Mouse (Mus musculus): ENCODE measurements around the gene Exoc6. TPM values are rescaled to one million over a fixed set of nuclear protein-coding genes. Genes with fewer than 3 reads are reported as not detected.
A peak's percentile ranks its signal among the peaks of the same experiment; 100 is the strongest.
"Not testable (repeated sequence)": the region's sequence is repeated elsewhere in the genome, so short reads cannot be mapped to it uniquely, and the experiment has no call there.

Exoc6 gene
- polyA plus RNA-seq, 1 experiment from 2014 or later: 12.6 TPM

DNA sequence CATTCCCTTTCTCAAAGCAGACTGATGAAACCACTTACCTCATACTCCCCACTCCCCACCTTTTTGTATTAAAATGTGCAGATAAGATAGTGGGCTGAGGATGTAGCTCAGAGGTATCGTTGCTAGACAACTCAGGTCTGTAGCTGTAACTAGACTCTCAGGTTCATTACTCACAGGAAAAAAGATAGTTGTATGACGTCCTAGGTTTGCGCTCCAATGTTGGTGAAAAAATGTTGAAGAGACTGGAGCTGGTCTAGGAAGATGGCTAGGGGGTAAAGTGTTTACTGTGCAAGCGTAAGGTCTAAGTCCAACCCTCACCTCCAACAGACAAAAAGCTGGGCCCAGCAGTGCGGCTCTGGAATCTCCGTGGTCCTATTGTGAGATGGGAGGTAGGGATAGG, 4.5 kb upstream of the Exoc6 start:
- ATAC-seq (ENCODE audit: insufficient read depth, low FRiP score, low TSS enrichment): no peak
- no peak for DNase-seq (ENCODE audit: low spot score)
- Histone ChIP-seq H3K4me3 (ENCODE audit: low read depth, low read length) (no peak overlapping the region), H3K27me3 (ENCODE audit: control insufficient read depth, insufficient read depth, low read length) (no peaks in the 10 kb centered on the region), H3K36me3 (ENCODE audit: control insufficient read depth, insufficient read depth, low read length) (no peaks in the 10 kb centered on the region), H3K4me1 (ENCODE audit: control insufficient read depth, insufficient read depth, low read length) (no peaks in the 10 kb centered on the region), H3K27ac (ENCODE audit: low read depth, low read length) (no peak overlapping the region), H3K9ac (ENCODE audit: low read length) (no peak overlapping the region), H3K9me3 (ENCODE audit: control insufficient read depth, low read length) (no peaks in the 10 kb centered on the region), H3K4me2 (ENCODE audit: low read depth) (no peak overlapping the region)
- WGBS: 90% methylated on average over 6 of the region's 6 CpGs

DNA sequence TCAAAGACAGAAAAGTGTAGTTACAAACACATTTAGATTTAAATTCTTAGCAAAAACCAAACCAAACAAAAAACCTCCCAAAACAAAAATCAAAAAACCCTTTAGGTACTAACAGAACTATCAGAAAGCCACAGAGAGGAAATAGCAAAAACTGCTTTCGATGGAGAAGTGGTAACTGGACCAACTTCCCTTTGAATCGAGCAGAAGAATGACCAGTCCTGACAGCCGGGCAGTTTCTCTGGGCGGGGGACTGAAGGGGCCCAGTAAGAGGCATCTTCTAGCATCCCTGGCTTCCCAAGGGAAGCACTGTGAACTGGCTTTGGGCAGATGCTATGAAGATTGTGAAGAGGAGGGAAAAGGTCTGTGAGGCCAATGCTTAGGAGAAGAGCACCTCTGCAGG, 3.4 kb upstream of the Exoc6 start:
- Histone ChIP-seq H3K27ac (ENCODE audit: low read depth, low read length) (no peak overlapping the region), H3K9ac (ENCODE audit: low read length) (no peak overlapping the region), H3K27me3 (ENCODE audit: control insufficient read depth, insufficient read depth, low read length) (no peaks in the 10 kb centered on the region), H3K9me3 (ENCODE audit: control insufficient read depth, low read length) (no peaks in the 10 kb centered on the region), H3K4me3 (ENCODE audit: low read depth, low read length) (no peak overlapping the region), H3K36me3 (ENCODE audit: control insufficient read depth, insufficient read depth, low read length) (no peaks in the 10 kb centered on the region), H3K4me2 (ENCODE audit: low read depth) (no peak overlapping the region), H3K4me1 (ENCODE audit: control insufficient read depth, insufficient read depth, low read length) (no peaks in the 10 kb centered on the region)
- ATAC-seq (ENCODE audit: insufficient read depth, low FRiP score, low TSS enrichment) (no peak), DNase-seq (ENCODE audit: low spot score) (no peak)
- WGBS: 78% methylated on average over 4 of the region's 4 CpGs

DNA sequence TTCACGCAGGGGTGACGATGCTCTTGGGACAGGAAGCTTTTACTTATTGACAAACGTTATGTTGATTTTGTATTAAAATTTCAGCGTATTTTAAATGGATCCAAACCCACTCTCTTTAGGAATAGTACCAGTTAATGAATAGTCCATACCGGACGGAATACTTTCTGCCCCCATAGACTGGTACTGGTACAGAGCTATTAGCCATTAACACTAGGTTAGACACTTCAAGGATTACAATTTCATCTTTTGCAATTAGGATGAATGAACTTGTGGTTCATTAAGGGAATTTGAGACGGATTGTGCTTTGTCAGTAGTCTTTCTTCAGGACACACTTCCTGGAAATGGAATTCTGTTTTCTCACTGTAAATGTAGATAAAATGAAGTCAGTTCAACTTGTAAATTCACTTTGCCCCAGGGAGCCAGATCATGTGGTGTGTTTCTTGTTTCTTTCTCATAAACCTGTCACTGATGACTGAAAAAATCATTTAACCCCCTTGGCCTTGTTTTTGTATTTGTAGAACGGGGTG, 885 bp downstream of the Exoc6 start:
- H3K36me3 ChIP-seq (ENCODE audit: control insufficient read depth, insufficient read depth, low read length): no peaks in the 10 kb centered on the region
- peak overlapping the region; percentile 85 for H3K4me2 ChIP-seq (ENCODE audit: low read depth)
- DNase-seq (ENCODE audit: low spot score) (no peak), ATAC-seq (ENCODE audit: insufficient read depth, low FRiP score, low TSS enrichment) (no peak)
- H3K9me3 ChIP-seq (ENCODE audit: control insufficient read depth, low read length): no peaks in the 10 kb centered on the region
- H3K9ac ChIP-seq (ENCODE audit: low read length): no peak overlapping the region
- H3K27ac ChIP-seq (ENCODE audit: low read depth, low read length): no peak overlapping the region
- no peaks in the 10 kb centered on the region for H3K4me1 ChIP-seq (ENCODE audit: control insufficient read depth, insufficient read depth, low read length)
- WGBS: 15% methylated on average over 8 of the region's 8 CpGs
- H3K4me3 ChIP-seq (ENCODE audit: low read depth, low read length): peak overlapping the region; percentile 69
- no peaks in the 10 kb centered on the region for H3K27me3 ChIP-seq (ENCODE audit: control insufficient read depth, insufficient read depth, low read length)

DNA sequence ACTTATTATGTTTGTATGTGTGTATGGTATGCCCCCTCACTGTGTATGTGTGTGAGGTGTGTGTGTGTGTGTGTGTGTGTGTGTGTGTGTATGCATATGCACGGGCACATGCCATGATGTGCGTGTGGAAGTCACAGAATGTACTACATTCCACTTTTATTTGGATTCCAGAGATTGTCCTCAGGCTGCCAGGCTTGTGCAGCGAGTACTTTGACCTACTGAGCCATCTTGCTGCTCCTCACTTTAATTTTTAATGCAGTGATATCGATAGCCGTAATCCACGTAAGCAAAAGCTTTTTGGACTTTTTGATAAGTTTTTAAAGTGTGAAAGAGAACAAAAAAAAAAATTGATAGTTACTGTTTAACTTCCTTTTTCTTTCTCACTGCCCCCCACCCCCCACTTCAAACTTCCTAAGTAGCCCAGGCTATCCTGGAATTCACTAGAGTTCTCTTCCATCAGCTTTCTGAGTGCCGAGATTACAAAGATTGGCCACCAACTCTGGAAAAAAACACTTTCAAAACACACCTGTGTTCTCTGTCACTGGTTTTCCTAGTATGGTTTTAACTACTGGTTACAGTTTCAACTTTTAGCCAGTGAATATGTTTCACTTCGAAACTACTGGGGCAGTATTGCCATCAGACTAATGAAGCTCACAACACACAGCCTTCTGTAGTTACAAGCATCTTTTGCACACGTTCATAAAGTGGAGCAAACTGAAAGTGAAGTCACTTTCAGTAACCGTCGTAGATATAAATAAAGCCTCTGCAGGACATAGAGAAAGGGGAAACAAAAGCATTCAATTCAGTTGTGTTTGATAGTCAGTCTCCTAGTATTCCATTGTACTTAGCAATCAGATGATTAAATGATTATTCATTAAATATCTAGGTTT, 3.4 kb downstream of the Exoc6 start:
- H3K9ac ChIP-seq (ENCODE audit: low read length): no peak overlapping the region
- H3K4me3 ChIP-seq (ENCODE audit: low read depth, low read length): no peak overlapping the region
- no peaks in the 10 kb centered on the region for H3K36me3 ChIP-seq (ENCODE audit: control insufficient read depth, insufficient read depth, low read length)
- 88% methylated on average over 11 of the region's 11 CpGs for WGBS
- no peak overlapping the region for H3K4me2 ChIP-seq (ENCODE audit: low read depth)
- ATAC-seq (ENCODE audit: insufficient read depth, low FRiP score, low TSS enrichment) (no peak), DNase-seq (ENCODE audit: low spot score) (no peak)
- H3K4me1 ChIP-seq (ENCODE audit: control insufficient read depth, insufficient read depth, low read length): no peaks in the 10 kb centered on the region
- no peak overlapping the region for H3K27ac ChIP-seq (ENCODE audit: low read depth, low read length)
- no peaks in the 10 kb centered on the region for H3K27me3 ChIP-seq (ENCODE audit: control insufficient read depth, insufficient read depth, low read length)
- H3K9me3 ChIP-seq (ENCODE audit: control insufficient read depth, low read length): no peaks in the 10 kb centered on the region

DNA sequence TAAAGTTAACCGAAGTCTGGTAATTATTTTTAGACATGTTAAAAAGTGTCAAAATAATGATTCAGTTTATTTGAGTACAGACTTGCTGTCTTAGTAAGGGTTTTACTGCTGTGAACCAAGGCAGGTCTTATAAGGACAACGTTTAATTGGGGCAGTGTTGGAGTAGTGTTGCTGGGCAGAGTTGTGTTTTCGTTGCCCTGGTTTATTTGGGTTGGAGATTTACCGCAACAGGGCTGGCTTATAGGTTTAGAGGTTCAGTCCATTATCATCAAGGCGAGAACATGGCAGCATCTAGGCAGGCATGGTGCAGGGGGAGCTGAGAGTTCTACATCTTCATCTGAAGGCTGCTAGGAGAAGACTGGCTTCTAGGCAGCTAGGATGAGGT, 4.0 kb downstream of the Exoc6 start:
- not testable (repeated sequence) for ATAC-seq (ENCODE audit: insufficient read depth, low FRiP score, low TSS enrichment); H3K36me3 ChIP-seq (ENCODE audit: control insufficient read depth, insufficient read depth, low read length)
- 91% methylated on average over 5 of the region's 5 CpGs for WGBS

DNA sequence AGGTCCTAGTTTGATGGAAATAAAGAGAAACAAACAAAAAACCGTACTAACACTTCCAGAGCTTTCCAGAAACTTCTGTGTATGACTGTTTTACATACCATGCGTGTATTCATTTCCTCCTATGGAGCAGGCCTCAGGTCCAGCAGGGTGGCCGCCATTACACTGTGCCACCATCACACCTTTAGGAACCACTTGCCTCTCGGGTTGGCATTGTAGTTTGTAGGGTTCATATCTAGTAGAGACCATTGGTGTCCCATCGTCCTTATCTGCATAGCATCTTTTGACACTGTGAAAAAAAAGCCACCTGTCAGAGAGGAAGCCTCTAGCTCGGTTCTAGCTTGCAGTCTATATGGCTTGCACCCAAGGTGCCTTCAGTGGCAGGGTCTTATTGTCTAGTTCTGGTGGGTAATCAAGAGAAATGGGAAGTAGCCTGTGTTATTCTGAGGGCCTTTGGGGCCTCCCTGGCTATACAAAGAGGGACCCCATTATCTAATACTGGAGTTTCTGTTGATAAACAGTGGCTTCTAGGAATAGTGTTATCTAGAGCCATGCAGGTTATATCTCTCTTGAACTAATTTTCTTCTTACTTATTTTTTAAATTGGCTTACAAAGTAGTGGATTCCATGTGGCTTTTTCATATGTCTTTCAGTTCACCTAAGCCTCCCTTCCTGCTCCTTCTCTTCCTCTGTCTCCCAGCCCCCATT, 5.8 kb downstream of the Exoc6 start:
- no peak overlapping the region for H3K4me3 ChIP-seq (ENCODE audit: low read depth, low read length)
- 91% methylated on average over 6 of the region's 6 CpGs for WGBS
- no peak overlapping the region for H3K9ac ChIP-seq (ENCODE audit: low read length)
- DNase-seq (ENCODE audit: low spot score) (no peak), ATAC-seq (ENCODE audit: insufficient read depth, low FRiP score, low TSS enrichment) (no peak)
- no peaks in the 10 kb centered on the region for H3K9me3 ChIP-seq (ENCODE audit: control insufficient read depth, low read length)
- H3K27me3 ChIP-seq (ENCODE audit: control insufficient read depth, insufficient read depth, low read length): no peaks in the 10 kb centered on the region
- no peaks in the 10 kb centered on the region for H3K36me3 ChIP-seq (ENCODE audit: control insufficient read depth, insufficient read depth, low read length)
- no peak overlapping the region for H3K27ac ChIP-seq (ENCODE audit: low read depth, low read length)
- no peak overlapping the region for H3K4me2 ChIP-seq (ENCODE audit: low read depth)
- no peaks in the 10 kb centered on the region for H3K4me1 ChIP-seq (ENCODE audit: control insufficient read depth, insufficient read depth, low read length)

More for the DNA sequence above, 4.0 kb downstream of the Exoc6 start:
- not testable (repeated sequence) for H3K4me1 ChIP-seq (ENCODE audit: control insufficient read depth, insufficient read depth, low read length); H3K9ac ChIP-seq (ENCODE audit: low read length); DNase-seq (ENCODE audit: low spot score); H3K9me3 ChIP-seq (ENCODE audit: control insufficient read depth, low read length); H3K4me2 ChIP-seq (ENCODE audit: low read depth); H3K4me3 ChIP-seq (ENCODE audit: low read depth, low read length); H3K27me3 ChIP-seq (ENCODE audit: control insufficient read depth, insufficient read depth, low read length); H3K27ac ChIP-seq (ENCODE audit: low read depth, low read length)

DNA sequence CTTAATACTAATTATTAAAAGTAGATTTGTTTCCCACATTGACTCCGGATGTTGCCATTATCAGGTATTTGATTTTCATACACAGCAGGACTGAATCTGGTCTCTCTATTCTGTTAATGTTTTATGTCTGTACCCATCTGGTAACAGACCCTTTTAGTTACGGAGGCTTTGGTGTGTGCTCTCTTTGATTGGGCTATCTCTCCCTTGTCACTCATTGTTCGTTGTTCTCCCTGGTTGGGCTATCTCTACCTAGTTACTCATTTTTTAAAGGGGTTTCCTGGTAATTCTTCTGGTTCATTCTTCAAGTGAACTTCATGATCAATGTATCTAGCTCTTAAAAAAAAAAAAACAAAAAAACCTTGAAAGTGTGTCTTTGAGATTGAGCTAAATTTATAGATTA, 7.7 kb downstream of the Exoc6 start:
- Histone ChIP-seq H3K9ac (ENCODE audit: low read length) (no peak overlapping the region), H3K4me3 (ENCODE audit: low read depth, low read length) (no peak overlapping the region), H3K27ac (ENCODE audit: low read depth, low read length) (no peak overlapping the region), H3K36me3 (ENCODE audit: control insufficient read depth, insufficient read depth, low read length) (no peaks in the 10 kb centered on the region), H3K27me3 (ENCODE audit: control insufficient read depth, insufficient read depth, low read length) (no peaks in the 10 kb centered on the region), H3K4me2 (ENCODE audit: low read depth) (no peak overlapping the region), H3K9me3 (ENCODE audit: control insufficient read depth, low read length) (no peaks in the 10 kb centered on the region), H3K4me1 (ENCODE audit: control insufficient read depth, insufficient read depth, low read length) (no peaks in the 10 kb centered on the region)
- WGBS: 77% methylated on average over 3 of the region's 3 CpGs
- DNase-seq (ENCODE audit: low spot score) (no peak), ATAC-seq (ENCODE audit: insufficient read depth, low FRiP score, low TSS enrichment) (no peak)

DNA sequence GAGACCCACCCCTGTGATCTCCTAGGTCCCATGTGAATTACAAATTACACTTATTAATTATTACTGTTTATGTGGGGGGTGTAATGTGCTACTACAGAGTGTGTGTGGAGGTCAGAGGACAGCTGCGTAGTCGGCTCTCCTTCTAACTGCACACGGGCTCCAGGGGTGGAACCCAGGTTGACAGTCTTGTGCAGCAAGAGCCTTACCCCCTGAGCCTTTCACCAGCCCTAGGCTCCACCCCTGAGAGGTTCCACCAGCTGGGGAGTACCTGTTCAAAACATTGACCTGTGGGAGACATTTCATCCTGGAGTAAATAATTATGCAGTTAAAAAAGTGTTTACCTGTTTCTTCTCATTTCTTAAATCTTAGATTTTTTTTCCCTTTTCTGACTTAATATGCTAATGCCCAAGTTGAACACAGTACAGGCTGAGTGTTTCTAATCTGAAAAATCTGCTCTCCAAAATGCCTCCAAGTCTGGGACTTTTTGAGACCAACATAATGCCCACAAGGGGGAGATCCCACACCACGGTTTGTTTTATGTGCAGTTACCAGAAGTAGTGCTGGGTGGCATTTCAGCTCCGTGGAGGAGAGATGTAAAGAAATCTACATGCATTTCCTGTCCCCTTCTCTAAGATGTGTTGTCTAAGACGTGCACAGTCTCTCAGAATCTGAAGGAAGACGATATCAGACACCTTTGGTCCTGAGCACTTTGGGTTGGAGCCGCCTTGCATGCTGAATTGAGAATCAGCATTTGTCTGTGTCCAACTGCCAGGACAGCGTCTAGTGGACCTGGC, 9.3 kb downstream of the Exoc6 start:
- Histone ChIP-seq H3K9me3 (ENCODE audit: control insufficient read depth, low read length) (no peaks in the 10 kb centered on the region), H3K4me3 (ENCODE audit: low read depth, low read length) (no peak overlapping the region), H3K4me2 (ENCODE audit: low read depth) (no peak overlapping the region), H3K36me3 (ENCODE audit: control insufficient read depth, insufficient read depth, low read length) (no peaks in the 10 kb centered on the region), H3K27ac (ENCODE audit: low read depth, low read length) (no peak overlapping the region), H3K9ac (ENCODE audit: low read length) (no peak overlapping the region), H3K27me3 (ENCODE audit: control insufficient read depth, insufficient read depth, low read length) (no peaks in the 10 kb centered on the region), H3K4me1 (ENCODE audit: control insufficient read depth, insufficient read depth, low read length) (no peaks in the 10 kb centered on the region)
- 51% methylated on average over 9 of the region's 9 CpGs for WGBS
- DNase-seq (ENCODE audit: low spot score): peak; percentile 39
- ATAC-seq (ENCODE audit: insufficient read depth, low FRiP score, low TSS enrichment): no peak

All from neural tube, embryonic 11.5 days (tissue).